Mouse (Mus musculus) lung, embryonic 15.5 days (tissue): ENCODE data around the gene Dhx37. TPM values are rescaled to one million over a fixed set of nuclear protein-coding genes. Genes with fewer than 3 reads are reported as not detected.

Experiments
- ATAC-seq: fragments of 200-750 bp; cut with Nextera tagmentation; 2 replicates; pipeline ENCODE4 v1.8.0; 2017; ENCODE audit warnings: moderate number of reproducible peaks, borderline replicate concordance; ENCODE audit not compliant: low FRiP score, low TSS enrichment; ENCODE audit errors: extremely low read depth
- H3K27ac ChIP-seq: fragments of 300-500 bp; sonication (generic); 2 replicates; pipeline ENCODE4 v1.5.1; 2015; ENCODE audit warnings: moderate library complexity, mild to moderate bottlenecking, inconsistent platforms
- H3K27me3 ChIP-seq: fragments of 300-500 bp; sonication (generic); 2 replicates; pipeline ENCODE4 v1.6.1; 2015; ENCODE audit warnings: inconsistent platforms
- H3K36me3 ChIP-seq: fragments of 300-500 bp; sonication (generic); 2 replicates; pipeline ENCODE4 v1.6.1; 2015; ENCODE audit warnings: inconsistent platforms
- H3K4me1 ChIP-seq: fragments of 300-500 bp; sonication (generic); 2 replicates; pipeline ENCODE4 v1.6.1; 2015; ENCODE audit warnings: inconsistent platforms
- H3K4me2 ChIP-seq: fragments of 300-500 bp; sonication (generic); 2 replicates; pipeline ENCODE4 v1.6.1; 2015; ENCODE audit warnings: inconsistent platforms, mild to moderate bottlenecking, moderate library complexity
- H3K4me3 ChIP-seq: fragments of 300-500 bp; sonication (generic); 2 replicates; pipeline ENCODE4 v1.5.1; 2015; ENCODE audit warnings: mild to moderate bottlenecking, inconsistent platforms
- H3K9ac ChIP-seq: fragments of 300-500 bp; sonication (generic); 2 replicates; pipeline ENCODE4 v1.6.1; 2015; ENCODE audit warnings: inconsistent platforms
- H3K9me3 ChIP-seq: fragments of 300-500 bp; sonication (generic); 2 replicates; pipeline ENCODE4 v1.6.1; 2016; ENCODE audit warnings: inconsistent platforms
- WGBS: fragments of 180-500 bp; shearing (Covaris S2); methylation state at CpG from one replicate; pipeline ENCODE4 v1.1.7; 2015; 5-methylcytosine and 5-hydroxymethylcytosine counted together
- microRNA-seq: library from miRNA; unstranded; fragments of <30 nt; microRNA quantifications from one replicate; pipeline ENCODE4, GENCODE M21; 2016
- polyA plus RNA-seq: library from polyadenylated mRNA; unstranded; fragments of >200 nt; fragmentation: Nextera tagmentation; extraction: Ambion mirVana; gene quantifications from 2 replicates; pipeline ENCODE4 v1.2.1, GENCODE M21; 2015

The Dhx37 gene
- polyA plus RNA-seq, 1 experiment from 2014 or later: 11.7 TPM

DNA sequence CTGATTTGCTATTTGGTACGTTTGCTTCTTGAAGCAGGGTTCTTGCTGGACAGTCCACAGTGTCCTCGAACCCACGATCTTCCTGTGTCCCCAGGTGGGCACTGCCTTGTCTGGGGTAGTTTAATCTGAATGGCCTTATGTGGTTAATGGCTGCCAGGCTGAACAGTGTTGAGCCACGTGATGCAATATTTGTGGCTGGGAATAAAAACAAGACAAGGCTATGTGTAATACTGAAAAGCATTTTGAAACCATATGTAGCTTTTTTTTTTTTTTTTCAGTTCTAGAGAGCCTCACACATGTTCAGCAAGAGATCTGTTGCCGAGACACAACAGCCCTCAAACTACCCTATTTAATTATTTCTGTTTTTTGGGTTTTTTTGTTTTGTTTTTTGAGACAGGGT lies 65.8 kb downstream of the Dhx37 start:
- H3K9me3 ChIP-seq: no peaks in the 10 kb centered on the region
- no peaks in the 10 kb centered on the region for H3K27me3 ChIP-seq
- H3K4me3 ChIP-seq: no peak overlapping the region
- H3K36me3 ChIP-seq: no peaks in the 10 kb centered on the region
- H3K4me2 ChIP-seq: no peak overlapping the region
- ATAC-seq: no peak
- 64% methylated on average over 5 of the region's 5 CpGs for WGBS
- H3K4me1 ChIP-seq: 0 out of 2 replicates have a peak, but pooled peaks cover 4% of the 10 kb centered on the region
- H3K27ac ChIP-seq: no peak overlapping the region
- H3K9ac ChIP-seq: no peak overlapping the region

DNA sequence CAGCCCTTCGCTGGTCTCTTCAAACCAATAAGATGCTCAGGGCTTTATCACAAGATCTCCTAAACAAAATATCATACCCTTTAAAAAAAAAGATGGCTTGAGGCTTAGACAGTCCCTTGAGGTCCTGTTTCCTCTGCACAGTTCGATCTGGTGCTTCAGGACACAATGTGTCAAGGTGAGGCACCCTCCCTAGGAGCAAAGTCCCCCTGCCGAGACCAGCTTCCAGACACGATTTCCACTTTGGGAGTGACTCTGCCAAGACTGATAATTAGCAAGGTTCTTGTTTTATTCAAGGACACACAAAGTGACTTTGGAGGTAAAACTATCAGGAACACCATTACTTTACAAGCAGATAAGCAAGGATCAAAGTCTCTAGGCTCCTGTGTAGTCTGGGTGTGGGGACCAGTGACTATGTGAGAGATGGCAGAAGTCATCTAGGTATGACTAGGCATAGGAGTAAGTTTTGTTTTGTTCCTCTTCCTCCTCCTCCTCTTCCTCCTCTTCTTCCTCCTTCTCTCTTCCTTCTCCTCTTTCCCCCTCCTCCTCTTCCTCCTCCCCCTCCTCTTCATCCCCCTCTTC lies 69.0 kb downstream of the Dhx37 start:
- 64% methylated on average over 4 of the region's 4 CpGs for WGBS
- H3K36me3 ChIP-seq: no peaks in the 10 kb centered on the region
- H3K27ac ChIP-seq: no peak overlapping the region
- H3K4me3 ChIP-seq: no peak overlapping the region
- H3K27me3 ChIP-seq: no peaks in the 10 kb centered on the region
- no peak overlapping the region for H3K9ac ChIP-seq
- no peaks in the 10 kb centered on the region for H3K9me3 ChIP-seq
- no peak for ATAC-seq
- H3K4me2 ChIP-seq: no peak overlapping the region
- 0 out of 2 replicates have a peak, but pooled peaks cover 4% of the 10 kb centered on the region for H3K4me1 ChIP-seq

DNA sequence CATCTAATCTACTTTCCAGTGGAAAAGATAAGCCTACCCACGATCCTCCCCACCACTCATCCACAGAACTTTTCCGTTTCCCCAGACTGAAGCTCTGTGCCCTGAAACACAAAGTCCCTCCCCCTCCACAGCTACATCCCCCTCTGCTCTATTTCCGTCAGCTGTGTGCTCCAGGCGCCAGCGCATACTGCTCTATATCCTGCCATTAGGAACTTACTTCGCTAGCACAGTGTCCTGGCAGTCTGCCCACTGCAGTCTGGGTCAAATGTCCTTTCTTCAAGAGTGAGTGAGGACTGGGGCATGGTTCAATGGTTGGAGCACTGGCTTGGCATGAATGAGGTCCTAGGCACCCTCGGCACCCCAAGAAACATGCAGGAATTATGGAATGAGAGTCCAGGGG lies 70.0 kb downstream of the Dhx37 start:
- H3K36me3 ChIP-seq: no peaks in the 10 kb centered on the region
- 0 out of 2 replicates have a peak, but pooled peaks cover 4% of the 10 kb centered on the region for H3K4me1 ChIP-seq
- no peak overlapping the region for H3K4me3 ChIP-seq
- no peak overlapping the region for H3K27ac ChIP-seq
- no peak overlapping the region for H3K4me2 ChIP-seq
- H3K9me3 ChIP-seq: no peaks in the 10 kb centered on the region
- peak; percentile 63 for ATAC-seq
- H3K9ac ChIP-seq: no peak overlapping the region
- 38% methylated on average over 7 of the region's 7 CpGs for WGBS
- H3K27me3 ChIP-seq: no peaks in the 10 kb centered on the region

Small RNA genes lying within 50 kb of the gene (microRNA-seq; reads per million reads assigned to microRNA genes)
- not detected for gene Gm27551

Other genes with a start within 250 kb of the Dhx37 start
- 61.2 and 65.6 TPM in 2 replicates for gene Scarb1, start 93.0 kb downstream of the Dhx37 start, polyA plus RNA-seq
- gene Gm10382, start 44.8 kb downstream of the Dhx37 start, polyA plus RNA-seq: 0.56 and 0.73 TPM in 2 replicates
- gene Ubc, start 43.9 kb downstream of the Dhx37 start, polyA plus RNA-seq: 1,173 and 1,218 TPM in 2 replicates
- gene Bri3bp, start 7.4 kb upstream of the Dhx37 start, polyA plus RNA-seq: 35.6 and 39.2 TPM in 2 replicates
- gene Aacs, start 41.7 kb upstream of the Dhx37 start, polyA plus RNA-seq: 36.8 TPM in 2 replicates
- gene Tmem132b, start 97.7 kb upstream of the Dhx37 start, polyA plus RNA-seq: 0.03 and 0.11 TPM in 2 replicates